Mouse (Mus musculus) heart, postnatal 36 days (tissue): ENCODE data around the gene Dnah17. TPM values are rescaled to one million over a fixed set of nuclear protein-coding genes. Genes with fewer than 3 reads are reported as not detected.
A peak's percentile ranks its signal among the peaks of the same experiment; 100 is the strongest.

Experiments used
- DNase-seq, 2 experiments: peaks; one replicate each; pipeline ENCODE4 v3.0.0; 2021 to 2022
- intact Hi-C: fragments of 180-260 bp; cut with DNase I; formaldehyde crosslinking; loops from one replicate; pipeline ENCODE4 v1.15.1; 2025
- total RNA-seq, 2 experiments: library from RNA; stranded (reverse); gene quantifications; 2 replicates each; pipeline ENCODE4 v1.2.3; 2021

Dnah17 gene
- total RNA-seq, 2 experiments from 2014 or later: 0.06 to 0.14 TPM

- intact Hi-C loops: no loop called here
- no peak for DNase-seq
Observed at GRCm38 (mm10) chr11:118096736-118097135, 33.7 kb downstream of the Dnah17 start.

- intact Hi-C loops: no loop called here
- no peak for DNase-seq
Observed at GRCm38 (mm10) chr11:118095004-118095403, 35.4 kb downstream of the Dnah17 start.

- intact Hi-C loops: no loop called here
- DNase-seq: no peak
Observed at GRCm38 (mm10) chr11:118091002-118091670, 39.3 kb downstream of the Dnah17 start.

GRCm38 (mm10) chr11:118088896-118089295 lies 41.5 kb downstream of the Dnah17 start:
- intact Hi-C loops: no loop called here
- DNase-seq: peak in 1 of 2 experiments; percentile 14

GRCm38 (mm10) chr11:118085961-118086360 lies 44.5 kb downstream of the Dnah17 start:
- DNase-seq: no peak
- intact Hi-C loops: loop anchor here (2.0 kb wide), 2 partner anchors 135 to 293 kb away; no protein-coding TSS in a partner anchor

- peak in 1 of 2 experiments; percentile 13 for DNase-seq
- intact Hi-C loops: loop anchor here (2.0 kb wide), 2 partner anchors 136 to 294 kb away; no protein-coding TSS in a partner anchor
Observed at GRCm38 (mm10) chr11:118085176-118085575, 45.3 kb downstream of the Dnah17 start.

GRCm38 (mm10) chr11:118084266-118084665 lies 46.2 kb downstream of the Dnah17 start:
- DNase-seq: no peak
- intact Hi-C loops: loop anchor here (1.0 to 2.0 kb wide), 3 partner anchors 19 to 295 kb away; no protein-coding TSS in a partner anchor

- DNase-seq: peak; percentile 70 to 80
- intact Hi-C loops: loop anchor here (1.0 to 2.0 kb wide), 4 partner anchors 19 to 295 kb away; no protein-coding TSS in a partner anchor
Observed at GRCm38 (mm10) chr11:118083811-118084210, 46.6 kb downstream of the Dnah17 start.

- intact Hi-C loops: loop anchor here (2.0 kb wide), 1 partner anchor 189 kb away; no protein-coding TSS in a partner anchor
Observed at GRCm38 (mm10) chr11:118082294-118082693, 48.1 kb downstream of the Dnah17 start.

GRCm38 (mm10) chr11:118079750-118080149 lies 50.7 kb downstream of the Dnah17 start:
- intact Hi-C loops: no loop called here
- DNase-seq: no peak

More at GRCm38 (mm10) chr11:118082294-118082693, 48.1 kb downstream of the Dnah17 start:
- no peak for DNase-seq

GRCm38 (mm10) chr11:118076929-118077328 lies 53.5 kb downstream of the Dnah17 start:
- intact Hi-C loops: no loop called here
- DNase-seq: no peak

- DNase-seq: peak; percentile 14 to 26
- intact Hi-C loops: no loop called here
Observed at GRCm38 (mm10) chr11:118075035-118075522, 55.4 kb downstream of the Dnah17 start.

- intact Hi-C loops: no loop called here
- no peak for DNase-seq
Observed at GRCm38 (mm10) chr11:118071227-118071912, 59.1 kb downstream of the Dnah17 start.

- intact Hi-C loops: no loop called here
- DNase-seq: no peak
Observed at GRCm38 (mm10) chr11:118068812-118069332, 61.6 kb downstream of the Dnah17 start.

GRCm38 (mm10) chr11:118067588-118067987 lies 62.8 kb downstream of the Dnah17 start:
- intact Hi-C loops: no loop called here

GRCm38 (mm10) chr11:118060038-118060437 lies 70.4 kb downstream of the Dnah17 start:
- intact Hi-C loops: no loop called here
- no peak for DNase-seq

More at GRCm38 (mm10) chr11:118067588-118067987, 62.8 kb downstream of the Dnah17 start:
- DNase-seq: no peak

GRCm38 (mm10) chr11:118058872-118059271 lies 71.6 kb downstream of the Dnah17 start:
- no peak for DNase-seq
- intact Hi-C loops: loop anchor here (10.0 kb wide), 1 partner anchor 544 kb away; no protein-coding TSS in a partner anchor

- intact Hi-C loops: loop anchor here (10.0 kb wide), 1 partner anchor 544 kb away; no protein-coding TSS in a partner anchor
Observed at GRCm38 (mm10) chr11:118058367-118058766, 72.1 kb downstream of the Dnah17 start.

GRCm38 (mm10) chr11:118050174-118050573 lies 80.3 kb downstream of the Dnah17 start:
- intact Hi-C loops: loop anchor here (10.0 kb wide), 1 partner anchor 535 kb away; no protein-coding TSS in a partner anchor
- no peak for DNase-seq

More at GRCm38 (mm10) chr11:118058367-118058766, 72.1 kb downstream of the Dnah17 start:
- DNase-seq: no peak

GRCm38 (mm10) chr11:118049641-118050040 lies 80.8 kb downstream of the Dnah17 start:
- DNase-seq: no peak
- intact Hi-C loops: loop anchor here (10.0 kb wide), 1 partner anchor 535 kb away; no protein-coding TSS in a partner anchor
